Mouse (Mus musculus) embryonic facial prominence, embryonic 12.5 days (tissue): Measurements from ENCODE around the gene AY074887. TPM values are rescaled to one million over a fixed set of nuclear protein-coding genes. Genes with fewer than 3 reads are reported as not detected.

Experiments
- ATAC-seq: fragments of 200-750 bp; cut with Nextera tagmentation; 2 replicates; pipeline ENCODE4 v1.8.0; 2017; ENCODE audit not compliant: insufficient number of reproducible peaks, insufficient read depth, low FRiP score, low TSS enrichment
- H3K27ac ChIP-seq: fragments of 300-500 bp; sonication (generic); 2 replicates; pipeline ENCODE4 v1.5.1; 2016; ENCODE audit warnings: mild to moderate bottlenecking
- H3K27me3 ChIP-seq: fragments of 300-500 bp; sonication (generic); 2 replicates; pipeline ENCODE4 v1.6.1; 2016; ENCODE audit warnings: mild to moderate bottlenecking, moderate library complexity
- H3K36me3 ChIP-seq: fragments of 300-500 bp; sonication (generic); 2 replicates; pipeline ENCODE4 v1.6.1; 2016; ENCODE audit warnings: mild to moderate bottlenecking
- H3K4me1 ChIP-seq: fragments of 300-500 bp; sonication (generic); 2 replicates; pipeline ENCODE4 v1.6.1; 2016
- H3K4me2 ChIP-seq: fragments of 300-500 bp; sonication (generic); replicated peaks from 2 replicates; pipeline ENCODE4 v1.6.1; 2016; ENCODE audit warnings: mild to moderate bottlenecking, moderate library complexity
- H3K4me3 ChIP-seq: fragments of 300-500 bp; sonication (generic); 2 replicates; pipeline ENCODE4 v1.5.1; 2016; ENCODE audit warnings: mild to moderate bottlenecking
- H3K9ac ChIP-seq: fragments of 300-500 bp; sonication (generic); 2 replicates; pipeline ENCODE4 v1.6.1; 2016; ENCODE audit warnings: mild to moderate bottlenecking, moderate library complexity
- H3K9me3 ChIP-seq: fragments of 300-500 bp; sonication (generic); 2 replicates; pipeline ENCODE4 v1.6.1; 2016; ENCODE audit warnings: mild to moderate bottlenecking, moderate library complexity
- WGBS: fragments of 180-500 bp; shearing (Covaris S2); methylation state at CpG from one replicate; pipeline ENCODE4 v1.1.7; 2016; 5-methylcytosine and 5-hydroxymethylcytosine counted together
- polyA plus RNA-seq: library from polyadenylated mRNA; unstranded; fragments of >200 nt; fragmentation: Nextera tagmentation; extraction: Ambion mirVana; gene quantifications from 2 replicates; pipeline ENCODE4 v1.2.1, GENCODE M21; 2016

The AY074887 gene
- polyA plus RNA-seq, 1 experiment from 2014 or later: 1.0 TPM

DNA sequence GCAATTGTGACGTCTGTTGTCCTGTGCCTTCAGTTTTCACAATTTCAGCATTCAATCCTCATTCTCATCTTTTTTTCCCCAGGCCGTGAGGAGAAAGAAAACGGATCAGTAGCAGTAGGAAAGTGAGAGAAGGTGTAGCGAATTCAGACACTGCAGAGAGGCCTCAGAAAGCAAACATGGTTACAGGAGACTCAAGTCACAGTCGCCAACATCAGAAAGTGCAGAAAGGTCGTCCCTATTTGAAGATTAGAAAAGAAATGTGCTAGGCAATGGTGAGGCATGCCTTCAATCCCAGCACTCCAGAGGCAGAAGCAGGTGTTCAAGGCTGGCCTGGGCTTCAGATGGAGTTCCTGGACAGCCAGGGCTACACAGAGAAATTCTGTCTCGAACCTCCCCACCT is 35.2 kb downstream of the AY074887 start:
- peaks cover 8% of the 10 kb centered on the region; the same call in 1 of the 2 replicates for H3K36me3 ChIP-seq
- H3K9me3 ChIP-seq: no peaks in the 10 kb centered on the region
- no peak overlapping the region for H3K4me3 ChIP-seq
- H3K4me2 ChIP-seq: no peak overlapping the region
- H3K9ac ChIP-seq: no peak overlapping the region
- WGBS: 66% methylated on average over 7 of the region's 7 CpGs
- ATAC-seq: no peak
- peaks cover 10% of the 10 kb centered on the region; the same call in 1 of the 2 replicates for H3K4me1 ChIP-seq
- H3K27ac ChIP-seq: no peak overlapping the region
- no peaks in the 10 kb centered on the region for H3K27me3 ChIP-seq

DNA sequence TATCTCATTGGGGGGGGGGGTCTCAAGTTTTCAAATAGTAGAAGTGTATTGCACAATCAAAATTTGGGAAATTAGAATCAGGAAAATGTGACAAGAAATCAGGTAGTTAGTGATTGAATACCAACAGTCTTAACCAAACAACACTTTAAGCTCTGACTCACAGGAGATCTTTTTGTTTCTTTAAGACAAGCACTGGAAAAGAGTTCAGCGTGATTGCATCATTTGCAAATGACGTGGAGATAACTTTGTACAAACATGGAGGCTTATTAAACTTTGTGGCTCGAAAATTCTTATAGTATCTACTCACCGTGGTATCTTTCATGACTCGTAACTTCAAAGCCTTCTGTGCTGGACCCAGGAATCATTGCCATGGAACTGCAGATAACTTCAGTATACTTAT is 41.4 kb downstream of the AY074887 start:
- no peaks in the 10 kb centered on the region for H3K4me1 ChIP-seq
- H3K9ac ChIP-seq: no peak overlapping the region
- no peak overlapping the region for H3K4me3 ChIP-seq
- H3K36me3 ChIP-seq: peaks cover 43% of the 10 kb centered on the region
- H3K27ac ChIP-seq: no peak overlapping the region
- 91% methylated on average over 5 of the region's 5 CpGs for WGBS
- no peak for ATAC-seq
- no peaks in the 10 kb centered on the region for H3K9me3 ChIP-seq
- H3K4me2 ChIP-seq: no peak overlapping the region
- H3K27me3 ChIP-seq: no peaks in the 10 kb centered on the region

Other genes starting within 250 kb of the AY074887 start
- gene Wdr61, start 216.5 kb downstream of the AY074887 start, polyA plus RNA-seq: 151 and 155 TPM in 2 replicates
- 542 and 609 TPM in 2 replicates for gene Crabp1, start 186.2 kb downstream of the AY074887 start, polyA plus RNA-seq
- 50.0 and 50.7 TPM in 2 replicates for gene Ireb2, start 87.2 kb downstream of the AY074887 start, polyA plus RNA-seq
- 7.5 and 8.0 TPM in 2 replicates for gene Hykk, start 33.7 kb downstream of the AY074887 start, polyA plus RNA-seq
- gene Psma4, start 208 bp downstream of the AY074887 start, polyA plus RNA-seq: 301 and 314 TPM in 2 replicates
- gene Chrna5, start 29.9 kb upstream of the AY074887 start, polyA plus RNA-seq: 1.4 and 1.5 TPM in 2 replicates
- gene Chrna3, start 75.6 kb upstream of the AY074887 start, polyA plus RNA-seq: 2.8 and 2.9 TPM in 2 replicates
- 0.76 and 0.92 TPM in 2 replicates for gene Chrnb4, start 97.8 kb upstream of the AY074887 start, polyA plus RNA-seq
- gene Ube2q2, start 197.9 kb upstream of the AY074887 start, polyA plus RNA-seq: 45.0 and 46.1 TPM in 2 replicates